Mouse (Mus musculus): ENCODE measurements at regions not wholly inside any gene's neighbourhood (a gene's known extent, or its start where the extent isn't known, plus 50 kb on each side); places are given as distances from the start of the nearest gene placed in this dataset.
A peak's percentile ranks its signal among the peaks of the same experiment; 100 is the strongest.

DNA sequence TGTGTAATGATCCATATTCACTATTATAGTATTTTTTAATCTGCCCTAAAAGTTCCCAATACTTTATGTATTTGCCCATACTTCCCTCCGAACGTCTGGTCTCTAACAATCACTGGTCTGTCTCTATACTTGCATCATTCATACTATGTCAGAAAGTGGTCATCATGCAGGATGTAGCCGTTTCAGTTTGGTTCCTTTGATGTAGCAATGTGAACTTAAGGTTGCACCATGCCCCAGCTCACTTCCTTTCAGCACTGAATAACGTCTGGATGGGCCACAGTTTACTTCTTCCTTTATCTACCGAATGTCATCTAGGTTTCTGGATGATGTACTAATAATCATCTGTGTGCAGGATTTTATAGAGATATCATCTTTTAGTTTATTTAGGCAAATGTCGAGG lies 461.9 kb downstream of the Rpl10l start:
- Histone ChIP-seq H3K4me2 (ENCODE audit: low read depth, low read length) (no peak overlapping the region), H3K9ac (replicated peaks; ENCODE audit: low read depth, low read length) (no peak overlapping the region), H3K9me3 (ENCODE audit: control insufficient read depth, low read length) (no peaks in the 10 kb centered on the region), H3K4me1 (ENCODE audit: control insufficient read depth, insufficient read depth, low read length) (no peaks in the 10 kb centered on the region), H3K4me3 (ENCODE audit: low read depth, low read length) (no peak overlapping the region), H3K27me3 (ENCODE audit: control insufficient read depth, insufficient read depth, low read length) (no peaks in the 10 kb centered on the region), H3K36me3 (ENCODE audit: control insufficient read depth, insufficient read depth, low read length) (no peaks in the 10 kb centered on the region), H3K27ac (ENCODE audit: low read depth, low read length) (no peak overlapping the region)
- ATAC-seq (ENCODE audit: low read depth): no peak
- WGBS: 84% methylated on average over 6 of the region's 6 CpGs

DNA sequence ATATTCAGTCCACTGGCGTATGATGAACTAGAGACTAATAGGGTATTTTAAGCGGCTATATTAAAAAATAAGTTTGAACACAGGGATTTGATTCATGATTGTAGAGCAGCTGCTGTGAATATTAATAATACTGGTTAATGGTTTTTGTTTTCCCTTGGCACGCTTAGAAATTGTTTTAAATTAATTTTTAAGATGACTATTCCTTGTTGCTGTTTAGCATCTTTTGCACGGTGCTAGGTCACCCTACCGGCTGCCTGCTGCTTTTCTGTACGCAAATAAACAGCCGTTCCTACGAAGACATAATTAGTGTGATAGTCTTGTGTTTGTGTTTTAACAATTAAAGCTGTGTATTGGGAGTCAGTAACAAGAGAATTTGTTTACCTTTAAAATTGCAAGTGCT lies 485.1 kb downstream of the Rpl10l start:
- Histone ChIP-seq H3K27ac (ENCODE audit: low read depth, low read length) (no peak overlapping the region), H3K27me3 (ENCODE audit: control insufficient read depth, insufficient read depth, low read length) (no peaks in the 10 kb centered on the region), H3K36me3 (ENCODE audit: control insufficient read depth, insufficient read depth, low read length) (no peaks in the 10 kb centered on the region), H3K4me2 (ENCODE audit: low read depth, low read length) (no peak overlapping the region), H3K9ac (replicated peaks; ENCODE audit: low read depth, low read length) (no peak overlapping the region), H3K4me1 (ENCODE audit: control insufficient read depth, insufficient read depth, low read length) (no peaks in the 10 kb centered on the region), H3K4me3 (ENCODE audit: low read depth, low read length) (no peak overlapping the region), H3K9me3 (ENCODE audit: control insufficient read depth, low read length) (no peaks in the 10 kb centered on the region)
- ATAC-seq (ENCODE audit: low read depth): peak; percentile 83
- WGBS: 61% methylated on average over 8 of the region's 8 CpGs

GRCm38 (mm10) chr12:65771531-65771930 lies 512.7 kb downstream of the Rpl10l start:
- 74% methylated on average over 6 of the region's 6 CpGs for WGBS
- H3K9me3 ChIP-seq (ENCODE audit: control insufficient read depth, low read length): no peaks in the 10 kb centered on the region

More at GRCm38 (mm10) chr12:65771531-65771930, 512.7 kb downstream of the Rpl10l start:
- Histone ChIP-seq H3K27ac (ENCODE audit: low read depth, low read length) (no peak overlapping the region), H3K4me2 (ENCODE audit: low read depth, low read length) (no peak overlapping the region), H3K4me3 (ENCODE audit: low read depth, low read length) (no peak overlapping the region), H3K9ac (replicated peaks; ENCODE audit: low read depth, low read length) (no peak overlapping the region), H3K36me3 (ENCODE audit: control insufficient read depth, insufficient read depth, low read length) (no peaks in the 10 kb centered on the region), H3K27me3 (ENCODE audit: control insufficient read depth, insufficient read depth, low read length) (no peaks in the 10 kb centered on the region), H3K4me1 (ENCODE audit: control insufficient read depth, insufficient read depth, low read length) (no peaks in the 10 kb centered on the region)
- ATAC-seq (ENCODE audit: low read depth): no peak

Data from neural tube, embryonic 14.5 days (tissue).